Mouse (Mus musculus): ENCODE measurements around the gene Tia1.

DNA sequence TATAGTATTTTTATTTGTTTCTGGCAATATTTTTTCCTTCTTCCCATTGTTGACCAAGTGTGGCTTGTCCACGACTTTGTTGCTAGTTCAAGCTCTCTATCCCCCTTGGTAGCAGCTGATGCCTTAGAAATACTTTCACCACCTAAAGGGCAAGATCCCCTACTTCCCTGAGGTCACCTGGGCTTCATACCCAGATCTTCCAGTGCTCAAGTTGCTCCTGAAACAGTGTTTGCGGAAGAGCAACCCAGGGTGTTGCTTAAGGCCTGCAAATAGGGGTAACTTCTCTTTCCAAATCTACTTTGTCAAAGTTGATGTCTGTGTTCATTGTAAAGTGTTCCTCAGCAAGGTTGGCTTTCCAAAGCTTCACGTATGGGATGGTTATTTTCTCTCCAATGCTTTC, 15.2 kb downstream of the Tia1 start:
- TF ChIP-seq CTCF (IDR thresholded peaks at IDR 0.05; ENCODE audit: insufficient read depth, low read depth, low read length) (no peak), POLR2A (IDR thresholded peaks at IDR 0.05; ENCODE audit: insufficient read depth, low read depth, low read length) (no peak)

All from olfactory bulb, adult 2 months (tissue).